Mouse (Mus musculus) myocyte (in vitro differentiated cells): ENCODE measurements at regions not wholly inside any gene's neighbourhood (a gene's known extent, or its start where the extent isn't known, plus 50 kb on each side); places are given as distances from the start of the nearest gene placed in this dataset.

ENCODE experiments used
- POLR2A ChIP-seq: IDR thresholded peaks from one replicate; pipeline ENCODE4 v1.6.1; 2011; ENCODE audit warnings: low read depth, mild to moderate bottlenecking, control low read depth, moderate library complexity; ENCODE audit not compliant: insufficient read length
- SRF ChIP-seq: IDR thresholded peaks from one replicate; pipeline ENCODE4 v1.6.1; 2011; ENCODE audit warnings: low read depth; ENCODE audit not compliant: control insufficient read depth, insufficient read length

DNA sequence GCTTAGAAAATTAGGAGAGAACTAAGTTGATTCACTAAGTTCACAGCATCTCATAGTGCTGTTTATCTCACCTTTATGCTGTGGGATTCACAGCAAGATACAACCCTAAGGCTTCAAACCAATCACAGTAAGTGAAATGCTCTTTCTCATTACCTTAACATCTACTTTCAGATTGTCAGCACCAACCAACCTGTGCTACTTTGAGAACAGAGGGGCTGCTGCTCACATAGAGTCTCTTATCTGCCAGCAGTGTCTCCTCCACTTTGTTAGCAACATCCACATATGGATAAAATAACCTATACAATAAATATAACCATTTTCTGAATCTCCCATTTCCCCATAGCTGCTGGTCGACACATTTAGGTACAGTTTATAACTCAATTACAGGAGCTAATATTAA is 456.1 kb downstream of the Tecrl start:
- TF ChIP-seq POLR2A (no peak), SRF (no peak)
